Mouse (Mus musculus) C2C12 (cell line): ENCODE results near the gene Olfr412.

Experiments
- CTCF ChIP-seq: IDR thresholded peaks from one replicate; pipeline ENCODE4 v1.5.1; 2011; ENCODE audit not compliant: control insufficient read depth, insufficient read depth, insufficient read length
- MAX ChIP-seq: IDR thresholded peaks from one replicate; pipeline ENCODE4 v1.6.1; 2011; ENCODE audit warnings: mild to moderate bottlenecking, control low read depth
- MYOG ChIP-seq: IDR thresholded peaks from one replicate; pipeline ENCODE4 v1.6.1; 2011; ENCODE audit not compliant: control insufficient read depth, insufficient read length; ENCODE audit errors: extremely low read depth

- no peak for TF ChIP-seq MAX
- TF ChIP-seq CTCF = no peak
- TF ChIP-seq MYOG = no peak
Observed at GRCm38 (mm10) chr11:74391899-74392298, 30.0 kb downstream of the Olfr412 start.
